8 mouse cellular contexts compared by ENCODE assay signal in the genomic region with DNA sequence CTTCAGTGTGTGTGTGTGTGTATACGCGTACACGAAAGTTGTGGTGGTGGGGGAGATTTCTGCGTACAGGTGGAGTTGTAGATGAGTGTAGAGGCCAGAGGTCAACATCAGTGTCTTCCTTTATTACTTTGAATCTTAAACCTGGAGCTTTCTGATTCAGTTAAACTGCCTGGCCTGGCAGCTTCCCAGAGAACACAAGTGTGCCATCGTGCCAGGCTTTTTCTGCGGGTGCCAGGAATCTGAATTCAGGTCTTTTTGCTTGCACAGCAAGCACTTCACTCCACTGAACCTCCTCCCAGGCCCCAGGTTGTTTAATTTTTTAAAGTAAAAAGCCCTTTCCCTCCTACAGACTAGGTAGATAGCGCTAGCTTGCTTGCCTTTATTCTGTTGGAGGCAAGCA. TPM values are rescaled to one million over a fixed set of nuclear protein-coding genes. Genes with fewer than 3 reads are reported as not detected.
DNase-seq lines count a peak whose midpoint lies in the region; ATAC-seq lines count a peak whose summit lies in the region.

No protein-coding gene starts in this region.

- peak overlapping the region; percentile 97 for H3K9ac ChIP-seq in forebrain, embryonic 13.5 days
- H3K9ac ChIP-seq in neural tube, embryonic 15.5 days (replicated peaks), result peak overlapping the region; percentile 97; the same call in 1 of the 2 replicates

- H3K27me3 ChIP-seq in megakaryocyte, embryonic 14.5 days (replicated peaks), result no peaks in the 10 kb centered on the region
- no peaks in the 10 kb centered on the region for H3K27me3 ChIP-seq in forebrain, embryonic 13.5 days
- H3K27me3 ChIP-seq in limb, embryonic 10.5 days (ENCODE audit: low read depth, poor library complexity, severe bottlenecking), result no peaks in the 10 kb centered on the region
- H3K27me3 ChIP-seq in neural tube, embryonic 15.5 days (replicated peaks), result no peaks in the 10 kb centered on the region

- no peak for DNase-seq in limb, embryonic 10.5 days (ENCODE audit: low spot score)
- no peak for DNase-seq in layer of hippocampus, postnatal 10 days (ENCODE audit: low spot score in 2 of 2)
- DNase-seq in spleen, postnatal 10 days (ENCODE audit: low spot score in 2 of 2), result no peak
- no peak for DNase-seq in Muller cell, postnatal 12 days (ENCODE audit: inconsistent ontology term)

- WGBS in forebrain, embryonic 13.5 days, result 85% methylated on average over 7 of the region's 7 CpGs
- 86% methylated on average over 7 of the region's 7 CpGs for WGBS in limb, embryonic 10.5 days
- 85% methylated on average over 7 of the region's 7 CpGs for whole genome bisulfite sequencing in neural tube, embryonic 15.5 days

- H3K36me3 ChIP-seq in megakaryocyte, embryonic 14.5 days (replicated peaks; ENCODE audit: low read length), result peaks cover 9% of the 10 kb centered on the region
- H3K36me3 ChIP-seq in forebrain, embryonic 13.5 days (ENCODE audit: poor library complexity, severe bottlenecking), result peaks cover 25% of the 10 kb centered on the region
- peaks cover 12% of the 10 kb centered on the region for H3K36me3 ChIP-seq in limb, embryonic 10.5 days
- H3K36me3 ChIP-seq in neural tube, embryonic 15.5 days, result peaks cover 12% of the 10 kb centered on the region; the same call in 1 of the 2 replicates

- no peaks in the 10 kb centered on the region for H3K9me3 ChIP-seq in megakaryocyte, embryonic 14.5 days
- H3K9me3 ChIP-seq in forebrain, embryonic 13.5 days (replicated peaks), result no peaks in the 10 kb centered on the region
- H3K9me3 ChIP-seq in limb, embryonic 10.5 days (replicated peaks), result no peaks in the 10 kb centered on the region
- no peaks in the 10 kb centered on the region for H3K9me3 ChIP-seq in neural tube, embryonic 15.5 days (replicated peaks)

- peaks cover 69% of the 10 kb centered on the region for H3K4me1 ChIP-seq in megakaryocyte, embryonic 14.5 days
- peaks cover 20% of the 10 kb centered on the region for H3K4me1 ChIP-seq in forebrain, embryonic 13.5 days
- H3K4me1 ChIP-seq in limb, embryonic 10.5 days, result peaks cover 32% of the 10 kb centered on the region
- peaks cover 27% of the 10 kb centered on the region for H3K4me1 ChIP-seq in neural tube, embryonic 15.5 days

- ATAC-seq in megakaryocyte, adult 5-6 weeks (ENCODE audit: poor library complexity, severe bottlenecking), result no peak
- ATAC-seq in forebrain, embryonic 13.5 days, result no peak
- no peak for ATAC-seq in neural tube, embryonic 15.5 days (ENCODE audit: low FRiP score)

- 0 out of 2 replicates have a peak overlapping the region, but pooled peaks have one; percentile 98 for H3K27ac ChIP-seq in forebrain, embryonic 13.5 days
- peak overlapping the region; percentile 100 for H3K27ac ChIP-seq in limb, embryonic 10.5 days
- no peak overlapping the region; the same call in 1 of the 2 replicates for H3K27ac ChIP-seq in neural tube, embryonic 15.5 days (replicated peaks)

- peak overlapping the region; percentile 76 for H3K4me2 ChIP-seq in forebrain, embryonic 13.5 days
- peak overlapping the region; percentile 75 for H3K4me2 ChIP-seq in neural tube, embryonic 15.5 days

- H3K4me3 ChIP-seq in megakaryocyte, embryonic 14.5 days (replicated peaks), result peak overlapping the region; percentile 95
- H3K4me3 ChIP-seq in forebrain, embryonic 13.5 days, result peak overlapping the region; percentile 84
- peak overlapping the region; percentile 96 for H3K4me3 ChIP-seq in limb, embryonic 10.5 days
- H3K4me3 ChIP-seq in neural tube, embryonic 15.5 days (replicated peaks), result peak overlapping the region; percentile 81

RNA-seq across cellular contexts. Expression of a gene that starts 1.1 kb away (rescaled TPM):
- polyA plus RNA-seq in megakaryocyte, embryonic 14.5 days (2012; ENCODE audit: insufficient read depth, low replicate concordance), result 16.3 and 47.6 TPM in 2 replicates
- total RNA-seq in megakaryocyte, adult 5-6 weeks (2015), result 26.7 and 30.0 TPM in 2 replicates
- total RNA-seq in megakaryocyte, adult 5-6 weeks (2017), result 28.0 and 39.0 TPM in 2 replicates
- polyA plus RNA-seq in forebrain, embryonic 13.5 days (2015; fragmentation: Nextera tagmentation; extraction: Ambion mirVana), result 55.4 and 57.9 TPM in 2 replicates
- polyA plus RNA-seq in limb, embryonic 10.5 days (2016; fragmentation: Nextera tagmentation; extraction: Ambion mirVana), result 46.5 and 57.1 TPM in 2 replicates
- polyA plus RNA-seq in neural tube, embryonic 15.5 days (2015; fragmentation: Nextera tagmentation; extraction: Ambion mirVana), result 35.6 and 41.7 TPM in 2 replicates
- 10 to 100 TPM; 28.5 to 30.2 TPM for total RNA-seq in layer of hippocampus, postnatal 10 days (2021)

RNA-seq across cellular contexts. Expression of a gene that starts 1.3 kb away (rescaled TPM):
- 17.1 and 27.3 TPM in 2 replicates for polyA plus RNA-seq in megakaryocyte, embryonic 14.5 days (2012; ENCODE audit: insufficient read depth, low replicate concordance)
- 115 and 117 TPM in 2 replicates for total RNA-seq in megakaryocyte, adult 5-6 weeks (2015)
- total RNA-seq in megakaryocyte, adult 5-6 weeks (2017), result 106 and 119 TPM in 2 replicates
- 191 and 222 TPM in 2 replicates for polyA plus RNA-seq in forebrain, embryonic 13.5 days (2015; fragmentation: Nextera tagmentation; extraction: Ambion mirVana)
- polyA plus RNA-seq in limb, embryonic 10.5 days (2016; fragmentation: Nextera tagmentation; extraction: Ambion mirVana), result 154 and 168 TPM in 2 replicates
- 160 and 164 TPM in 2 replicates for polyA plus RNA-seq in neural tube, embryonic 15.5 days (2015; fragmentation: Nextera tagmentation; extraction: Ambion mirVana)
- total RNA-seq in layer of hippocampus, postnatal 10 days (2021), result 100 to 1,000 TPM in 1 of 2 experiments, 10 to 100 TPM in 1; 87.9 to 107 TPM
